In the genomic region with DNA sequence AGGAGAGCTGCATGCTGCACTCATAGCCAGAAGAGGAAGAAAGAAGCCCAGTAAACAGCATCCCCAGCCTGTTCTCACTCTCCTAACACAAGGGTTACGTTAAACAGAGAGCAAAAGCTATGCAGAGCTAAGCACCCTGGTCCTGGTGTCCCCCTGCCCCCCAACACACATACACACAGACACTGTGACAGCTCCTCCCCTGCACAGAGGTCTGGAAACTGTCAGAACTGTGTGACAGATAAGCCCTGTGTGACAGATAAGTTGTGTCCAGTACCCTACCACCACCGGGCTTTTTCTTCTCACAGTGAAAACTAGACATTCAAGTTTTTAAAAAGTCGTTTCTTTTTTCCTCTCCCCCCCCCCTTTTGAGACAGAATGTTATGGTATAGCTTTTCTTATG, we compare ENCODE assay signal across 13 mouse cellular contexts. TPM values are rescaled to one million over a fixed set of nuclear protein-coding genes. Genes with fewer than 3 reads are reported as not detected.
DNase-seq lines count a peak whose midpoint lies in the region; ATAC-seq and TF ChIP-seq lines count a peak whose summit lies in the region.
"Had no signal": no experiment of that assay in that cellular context is flagged by ENCODE, and none has a peak within 500 bp of the region (broad histone marks: within the 10 kb centered on the region; RNA-seq: fewer than 3 reads in every experiment).

No protein-coding gene starts in this region.

- TF ChIP-seq CTCF in intestine, postnatal 0 days (IDR thresholded peaks at IDR 0.05; ENCODE audit: low read depth): no peak
- TF ChIP-seq CTCF in stomach, postnatal 0 days (IDR thresholded peaks at IDR 0.05; ENCODE audit: low read depth): no peak

- H3K4me1 ChIP-seq in intestine, embryonic 14.5 days (replicated peaks; ENCODE audit: control insufficient read depth, insufficient read depth, low read length): peaks cover 27% of the 10 kb centered on the region
- H3K4me1 ChIP-seq in intestine, postnatal 0 days (replicated peaks; ENCODE audit: control insufficient read depth, insufficient read depth, low read length): no peaks in the 10 kb centered on the region
- peaks cover 23% of the 10 kb centered on the region for H3K4me1 ChIP-seq in stomach, embryonic 14.5 days (ENCODE audit: control insufficient read depth, insufficient read depth, low read length)
- 0 out of 2 replicates have a peak, but pooled peaks cover 3% of the 10 kb centered on the region for H3K4me1 ChIP-seq in stomach, postnatal 0 days (replicated peaks; ENCODE audit: control insufficient read depth, insufficient read depth)
- H3K4me1 ChIP-seq in intestine, embryonic 15.5 days (replicated peaks): peaks cover 13% of the 10 kb centered on the region

- no peak for DNase-seq in intestine, embryonic 14.5 days (ENCODE audit: low spot score)
- no peak for DNase-seq in stomach, postnatal 0 days (ENCODE audit: low spot score)
- DNase-seq in retina, embryonic 14.5 days (ENCODE audit: low spot score): no peak
- no peak for DNase-seq in spleen, adult 12 weeks (ENCODE audit: low spot score)
- DNase-seq in spleen, postnatal 10 days (ENCODE audit: low spot score in 2 of 2): no peak
- DNase-seq: cerebellum, postnatal 25 days; thymus, adult 2 months had no signal

- 0 out of 2 replicates have a peak overlapping the region, but pooled peaks have one; percentile 17 for H3K9ac ChIP-seq in intestine, embryonic 14.5 days (ENCODE audit: low read length)
- no peak overlapping the region for H3K9ac ChIP-seq in intestine, postnatal 0 days (ENCODE audit: low read depth, low read length)
- no peak overlapping the region for H3K9ac ChIP-seq in stomach, embryonic 14.5 days (replicated peaks; ENCODE audit: low read depth, low read length)
- H3K9ac ChIP-seq in stomach, postnatal 0 days (ENCODE audit: low read length): no peak overlapping the region
- no peak overlapping the region for H3K9ac ChIP-seq in intestine, embryonic 15.5 days
- H3K9ac ChIP-seq: forebrain, embryonic 12.5 days had no signal

- no peak overlapping the region for H3K4me3 ChIP-seq in intestine, embryonic 14.5 days (ENCODE audit: low read depth, low read length)
- H3K4me3 ChIP-seq in intestine, postnatal 0 days (ENCODE audit: low read depth, low read length): no peak overlapping the region
- H3K4me3 ChIP-seq in stomach, embryonic 14.5 days (ENCODE audit: low read depth, low read length): no peak overlapping the region
- no peak overlapping the region for H3K4me3 ChIP-seq in stomach, postnatal 0 days (ENCODE audit: low read depth, low read length)
- H3K4me3 ChIP-seq in intestine, embryonic 15.5 days (replicated peaks): no peak overlapping the region
- H3K4me3 ChIP-seq: forebrain, embryonic 12.5 days; layer of hippocampus, adult 2 months had no signal

- no peaks in the 10 kb centered on the region for H3K27me3 ChIP-seq in intestine, embryonic 14.5 days (replicated peaks; ENCODE audit: control insufficient read depth, insufficient read depth, low read length)
- no peaks in the 10 kb centered on the region for H3K27me3 ChIP-seq in intestine, postnatal 0 days (replicated peaks; ENCODE audit: control insufficient read depth, insufficient read depth, low read length)
- no peaks in the 10 kb centered on the region for H3K27me3 ChIP-seq in stomach, embryonic 14.5 days (ENCODE audit: control insufficient read depth, insufficient read depth, low read length)
- H3K27me3 ChIP-seq in stomach, postnatal 0 days (ENCODE audit: control insufficient read depth, insufficient read depth, low read length): no peaks in the 10 kb centered on the region
- H3K27me3 ChIP-seq in intestine, embryonic 15.5 days (replicated peaks): no peaks in the 10 kb centered on the region
- H3K27me3 ChIP-seq: forebrain, embryonic 12.5 days had no signal

- WGBS in intestine, embryonic 14.5 days: 5% methylated on average over 3 of the region's 3 CpGs
- 10% methylated on average over 3 of the region's 3 CpGs for WGBS in intestine, postnatal 0 days
- 5% methylated on average over 3 of the region's 3 CpGs for WGBS in stomach, embryonic 14.5 days
- WGBS in stomach, postnatal 0 days: 8% methylated on average over 3 of the region's 3 CpGs
- WGBS in intestine, embryonic 15.5 days: 9% methylated on average over 3 of the region's 3 CpGs

- TF ChIP-seq EP300 in stomach, postnatal 0 days (optimal IDR thresholded peaks at IDR 0.05): no peak

- peak overlapping the region; percentile 74 for H3K27ac ChIP-seq in intestine, embryonic 14.5 days (ENCODE audit: low read depth)
- H3K27ac ChIP-seq in intestine, postnatal 0 days (ENCODE audit: low read depth, low read length): no peak overlapping the region
- H3K27ac ChIP-seq in stomach, embryonic 14.5 days (ENCODE audit: low read length): peak overlapping the region; percentile 66
- no peak overlapping the region for H3K27ac ChIP-seq in stomach, postnatal 0 days (replicated peaks)
- peak overlapping the region; percentile 57 for H3K27ac ChIP-seq in intestine, embryonic 15.5 days
- H3K27ac ChIP-seq: forebrain, embryonic 12.5 days; layer of hippocampus, adult 2 months had no signal

- ATAC-seq in intestine, embryonic 14.5 days (replicated peaks; ENCODE audit: low FRiP score, low TSS enrichment, low read depth): 0 out of 2 replicates have a peak, but pooled peaks have one; percentile 60
- ATAC-seq in intestine, postnatal 0 days: no peak
- peak; percentile 59; the same call in 1 of the 2 replicates for ATAC-seq in stomach, embryonic 14.5 days (ENCODE audit: insufficient number of reproducible peaks, insufficient read depth, low FRiP score, low read depth)
- ATAC-seq in stomach, postnatal 0 days (ENCODE audit: low FRiP score, low TSS enrichment): no peak
- peak; percentile 78 for ATAC-seq in intestine, embryonic 15.5 days
- ATAC-seq: CD4-positive, CD25-positive, alpha-beta regulatory T cell, adult 4 months had no signal

- H3K36me3 ChIP-seq in intestine, embryonic 14.5 days (ENCODE audit: control insufficient read depth, insufficient read depth, low read length): no peaks in the 10 kb centered on the region
- no peaks in the 10 kb centered on the region for H3K36me3 ChIP-seq in intestine, postnatal 0 days (ENCODE audit: control insufficient read depth, insufficient read depth)
- no peaks in the 10 kb centered on the region for H3K36me3 ChIP-seq in stomach, embryonic 14.5 days (ENCODE audit: control insufficient read depth, insufficient read depth, low read length)
- H3K36me3 ChIP-seq in stomach, postnatal 0 days (ENCODE audit: control insufficient read depth, insufficient read depth, low read length): no peaks in the 10 kb centered on the region
- no peaks in the 10 kb centered on the region for H3K36me3 ChIP-seq in intestine, embryonic 15.5 days
- H3K36me3 ChIP-seq: forebrain, embryonic 12.5 days had no signal

- H3K9me3 ChIP-seq in intestine, embryonic 14.5 days (ENCODE audit: control insufficient read depth, low read length): no peaks in the 10 kb centered on the region
- no peaks in the 10 kb centered on the region for H3K9me3 ChIP-seq in intestine, postnatal 0 days (ENCODE audit: control insufficient read depth)
- H3K9me3 ChIP-seq in stomach, embryonic 14.5 days (ENCODE audit: control insufficient read depth, low read depth, low read length): no peaks in the 10 kb centered on the region
- H3K9me3 ChIP-seq in stomach, postnatal 0 days (ENCODE audit: control insufficient read depth, low read length): no peaks in the 10 kb centered on the region
- H3K9me3 ChIP-seq in intestine, embryonic 15.5 days: no peaks in the 10 kb centered on the region
- H3K9me3 ChIP-seq: forebrain, embryonic 12.5 days had no signal

- H3K4me2 ChIP-seq in intestine, embryonic 14.5 days (ENCODE audit: low read length): no peak overlapping the region; the same call in 1 of the 2 replicates
- H3K4me2 ChIP-seq in intestine, postnatal 0 days (replicated peaks; ENCODE audit: low read depth): no peak overlapping the region
- H3K4me2 ChIP-seq in stomach, embryonic 14.5 days (replicated peaks; ENCODE audit: low read depth, low read length): no peak overlapping the region
- H3K4me2 ChIP-seq in stomach, postnatal 0 days (replicated peaks; ENCODE audit: low read depth): no peak overlapping the region
- H3K4me2 ChIP-seq in intestine, embryonic 15.5 days (replicated peaks): no peak overlapping the region
- H3K4me2 ChIP-seq: forebrain, embryonic 12.5 days had no signal

RNA-seq across cellular contexts. Expression of gene Otud4, which starts 19.4 kb away (rescaled TPM):
- 28.1 and 30.3 TPM in 2 replicates for polyA plus RNA-seq in intestine, embryonic 14.5 days (2014; fragmentation: Nextera tagmentation; extraction: Ambion mirVana)
- polyA plus RNA-seq in intestine, postnatal 0 days (2015; fragmentation: Nextera tagmentation; extraction: Ambion mirVana): 6.0 and 6.3 TPM in 2 replicates
- polyA plus RNA-seq in stomach, embryonic 14.5 days (2014; fragmentation: Nextera tagmentation; extraction: Ambion mirVana): 27.2 and 28.7 TPM in 2 replicates
- 5.4 and 5.6 TPM in 2 replicates for polyA plus RNA-seq in stomach, postnatal 0 days (2015; fragmentation: Nextera tagmentation; extraction: Ambion mirVana)
- 13.9 TPM in 2 replicates for polyA plus RNA-seq in intestine, embryonic 15.5 days (2015; fragmentation: Nextera tagmentation; extraction: Ambion mirVana)

Comparison
In these comparisons a context has a peak if more than half of its experiments do, and no peak if none do; other contexts are left out.
1. ATAC-seq: peak in intestine, embryonic 14.5 days (single experiment), stomach, embryonic 14.5 days (single experiment) and intestine, embryonic 15.5 days (single experiment); none in intestine, postnatal 0 days (single experiment) and stomach, postnatal 0 days (single experiment).
2. H3K27ac ChIP-seq: peak in intestine, embryonic 14.5 days (single experiment), stomach, embryonic 14.5 days (single experiment) and intestine, embryonic 15.5 days (single experiment); none in intestine, postnatal 0 days (single experiment) and stomach, postnatal 0 days (single experiment).